Mouse (Mus musculus): ENCODE results near the gene Drc1.

The Drc1 gene

DNA sequence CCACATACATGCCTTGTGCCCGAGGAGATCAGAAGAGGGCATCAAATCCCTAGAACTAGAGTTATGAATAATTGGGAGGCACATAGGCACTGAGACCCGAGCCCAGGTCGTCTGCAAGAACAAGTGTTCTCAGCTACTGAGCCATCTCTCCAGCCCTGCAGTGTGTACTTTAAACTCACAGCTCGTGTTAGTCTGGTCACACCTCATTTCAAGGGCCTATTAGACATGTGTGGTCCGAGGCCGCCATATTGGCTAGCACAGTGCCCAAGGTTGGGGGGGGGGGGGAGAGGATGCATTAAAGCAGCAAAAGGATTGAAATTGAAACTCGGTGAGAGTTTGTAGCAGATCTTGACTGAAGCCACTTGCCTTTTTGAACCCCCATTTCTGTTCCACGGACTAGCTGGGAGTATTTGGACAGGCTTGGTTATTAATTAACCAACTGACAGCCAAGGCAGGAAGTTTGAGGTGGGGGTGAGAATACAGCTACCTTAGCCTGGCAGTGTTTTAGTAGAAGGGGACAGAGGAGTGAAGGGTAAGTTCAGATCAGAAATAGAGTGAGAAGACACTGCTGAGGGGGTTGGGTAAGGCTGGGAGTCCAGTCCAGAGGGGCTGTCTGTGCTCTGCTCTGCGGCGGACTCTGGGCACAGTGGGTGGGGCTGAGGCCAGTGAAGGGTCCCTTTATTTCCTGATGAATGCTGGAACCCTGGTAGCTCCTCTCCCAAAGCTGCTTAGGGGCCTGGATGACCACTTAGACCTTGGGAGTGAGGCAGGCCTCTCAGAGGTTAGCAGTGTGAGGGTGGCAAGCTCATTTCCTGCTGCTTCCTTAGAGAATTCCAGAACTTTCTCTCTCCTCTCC, 5.0 kb downstream of the Drc1 start:
- in situ Hi-C loops (cut with MboI, MseI): loop anchor here (10.0 kb wide), 3 partner anchors 89 to 451 kb away; no protein-coding TSS in a partner anchor

DNA sequence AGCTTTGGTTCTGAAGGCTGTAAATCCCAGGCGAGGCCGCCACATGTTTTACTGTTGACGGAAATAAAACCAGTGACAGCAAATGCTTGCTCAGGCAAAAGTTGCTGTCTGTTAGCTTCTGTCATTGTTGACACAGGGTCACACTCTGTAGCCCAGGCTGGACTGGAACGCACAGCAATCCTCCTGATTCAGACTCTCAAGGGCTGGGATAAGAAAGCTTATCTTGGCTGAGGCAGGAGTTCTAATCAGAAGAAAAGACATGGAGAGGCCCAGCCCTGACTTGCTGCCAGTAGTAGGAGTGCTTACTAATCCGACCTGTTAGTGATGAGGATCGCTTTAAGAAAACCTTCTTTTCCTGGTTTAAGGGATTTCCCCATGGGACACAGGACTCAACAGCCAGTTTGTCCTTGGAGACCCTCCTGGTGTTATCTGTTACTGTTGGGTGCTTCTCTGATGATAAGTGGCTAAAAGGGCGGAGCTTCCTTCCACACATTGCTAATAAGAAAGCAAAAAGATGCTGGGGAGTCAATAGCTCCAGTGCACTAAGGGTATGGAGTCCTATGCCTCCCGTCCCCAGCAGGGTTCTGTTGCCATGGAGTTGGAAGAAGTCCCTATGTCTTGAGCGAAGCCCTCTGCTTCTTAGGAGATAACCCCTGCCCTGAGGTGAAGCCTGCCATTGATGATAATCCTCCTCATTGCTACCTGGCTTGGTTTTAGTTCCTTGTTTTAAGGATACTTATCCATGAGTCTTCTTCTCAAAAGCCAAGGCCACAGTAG, 6.1 kb downstream of the Drc1 start:
- in situ Hi-C loops (cut with MboI, MseI): loop anchor here (10.0 kb wide), 3 partner anchors 88 to 452 kb away; no protein-coding TSS in a partner anchor

DNA sequence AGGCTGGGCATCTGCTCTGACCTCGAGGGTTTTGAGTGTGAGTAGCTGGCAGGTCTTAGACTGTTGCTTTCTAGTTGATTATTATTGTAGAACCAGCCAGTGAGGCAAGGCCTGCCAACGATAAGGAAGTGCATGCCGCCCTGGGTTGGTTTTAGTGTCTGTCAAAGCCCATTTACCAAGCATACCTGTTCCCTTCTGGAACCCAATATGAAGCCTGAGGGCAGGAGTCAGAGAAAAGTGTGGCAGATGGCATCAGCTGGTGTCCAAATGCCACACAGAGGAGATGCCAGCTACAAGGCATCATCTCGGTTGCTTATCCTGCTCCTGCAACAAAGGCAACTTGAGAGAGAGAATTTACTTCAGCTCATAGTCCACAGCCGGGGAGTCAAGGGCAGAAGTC, 59.6 kb downstream of the Drc1 start:
- in situ Hi-C loops (cut with MboI, MseI): loop anchor here (5.0 kb wide), 3 partner anchors 64 to 224 kb away; no protein-coding TSS in a partner anchor

DNA sequence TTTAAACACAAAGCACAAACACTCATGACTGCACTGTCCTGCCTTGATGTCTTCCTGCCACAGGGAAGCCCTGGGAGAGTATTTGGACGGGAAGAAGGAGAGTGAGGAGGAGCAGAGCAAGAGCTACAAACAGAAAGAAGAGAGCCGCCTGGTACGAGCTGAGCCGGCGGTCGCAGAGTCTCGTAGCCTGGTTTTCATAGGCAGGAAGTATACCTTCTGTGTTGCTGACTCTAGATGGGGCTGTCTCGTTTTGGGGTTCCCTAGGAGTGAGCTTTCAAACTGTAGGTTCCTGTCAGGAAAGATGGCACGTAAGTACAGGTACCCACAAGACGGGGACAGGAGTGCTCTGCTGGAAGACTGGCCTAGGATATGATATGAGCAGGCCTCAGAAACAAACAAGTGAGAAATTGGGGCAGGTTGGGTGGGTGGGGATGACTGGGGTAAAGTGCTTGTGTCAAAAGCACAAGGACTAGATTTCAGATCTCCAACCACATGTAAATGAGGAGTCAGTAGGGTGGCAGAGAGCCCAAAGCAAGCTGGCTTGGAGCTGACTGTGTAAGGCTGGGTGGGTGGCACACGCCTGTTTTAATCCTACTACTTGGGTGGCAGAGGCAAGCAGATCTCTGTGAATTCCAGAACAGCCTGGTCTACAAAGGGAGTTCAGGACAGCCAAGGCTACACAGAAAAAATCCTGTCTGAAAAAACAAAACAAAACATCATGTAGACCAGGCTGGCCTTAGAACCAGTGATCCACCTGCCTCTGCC, 60.6 kb downstream of the Drc1 start:
- in situ Hi-C loops (cut with MboI, MseI): loop anchor here (5.0 kb wide), 3 partner anchors 64 to 224 kb away; no protein-coding TSS in a partner anchor

DNA sequence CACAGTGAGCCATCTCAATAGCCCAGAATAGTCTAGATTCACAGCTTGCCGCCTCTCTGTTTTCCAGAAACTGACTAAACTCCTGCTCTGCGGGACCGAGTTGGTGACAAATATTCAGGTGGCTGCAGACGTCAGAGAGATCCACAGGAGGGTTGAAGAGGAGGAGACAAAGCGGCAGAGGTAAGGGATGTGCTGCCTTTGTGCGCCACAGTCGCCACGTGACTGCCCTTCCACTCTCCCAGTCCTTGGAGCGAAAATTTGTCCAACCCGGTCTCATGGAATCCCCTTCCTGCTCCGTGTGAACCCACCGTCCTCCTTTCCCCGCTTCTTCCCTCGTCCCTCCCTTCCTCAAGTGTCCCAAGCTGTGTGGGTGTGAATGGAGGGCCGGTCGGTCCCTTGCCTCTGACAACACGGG, 61.4 kb downstream of the Drc1 start:
- in situ Hi-C loops (cut with MboI, MseI): loop anchor here (5.0 kb wide), 3 partner anchors 65 to 225 kb away; no protein-coding TSS in a partner anchor

DNA sequence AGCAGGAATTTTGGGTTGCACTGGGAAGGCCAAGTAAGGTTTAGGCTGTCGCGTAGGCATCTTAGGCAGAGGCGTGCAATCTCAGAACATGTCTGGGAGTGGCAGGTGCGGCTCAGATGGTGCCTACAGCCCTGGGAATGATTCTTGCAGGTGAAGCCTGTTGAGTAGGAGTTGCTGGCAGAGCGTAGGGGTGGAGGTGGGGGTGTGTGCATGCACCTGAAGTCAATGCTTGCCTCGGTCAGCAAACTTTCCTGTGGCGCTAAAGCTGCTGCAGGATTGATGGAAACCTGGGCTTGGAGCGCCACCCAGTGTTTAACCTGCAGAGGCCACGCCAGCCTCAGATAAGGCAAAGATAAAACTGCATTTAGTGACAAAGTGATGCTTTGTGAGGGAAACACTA, 61.9 kb downstream of the Drc1 start:
- in situ Hi-C loops (cut with MboI, MseI): loop anchor here (5.0 kb wide), 3 partner anchors 66 to 226 kb away; no protein-coding TSS in a partner anchor

DNA sequence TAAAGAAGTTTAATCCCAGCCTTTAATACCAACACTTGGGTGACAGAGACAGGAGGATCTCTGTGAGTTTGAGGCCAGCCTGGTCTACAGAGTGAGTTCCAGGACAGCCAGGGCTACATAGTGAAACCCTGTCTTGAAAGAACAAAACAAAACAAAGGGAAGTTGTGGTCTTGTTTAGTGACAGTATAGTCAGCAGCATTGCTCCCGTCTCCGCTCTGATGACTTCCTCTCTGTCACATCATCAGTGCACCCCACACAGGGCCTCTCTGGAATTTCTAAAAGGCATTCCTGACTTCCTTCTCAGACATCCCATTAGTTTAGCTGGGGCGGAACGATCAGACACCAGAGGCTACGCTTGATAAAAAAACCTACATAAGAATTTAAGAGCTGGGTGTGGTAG, 62.7 kb downstream of the Drc1 start:
- in situ Hi-C loops (cut with MboI, MseI): loop anchor here (5.0 kb wide), 3 partner anchors 67 to 227 kb away; no protein-coding TSS in a partner anchor

DNA sequence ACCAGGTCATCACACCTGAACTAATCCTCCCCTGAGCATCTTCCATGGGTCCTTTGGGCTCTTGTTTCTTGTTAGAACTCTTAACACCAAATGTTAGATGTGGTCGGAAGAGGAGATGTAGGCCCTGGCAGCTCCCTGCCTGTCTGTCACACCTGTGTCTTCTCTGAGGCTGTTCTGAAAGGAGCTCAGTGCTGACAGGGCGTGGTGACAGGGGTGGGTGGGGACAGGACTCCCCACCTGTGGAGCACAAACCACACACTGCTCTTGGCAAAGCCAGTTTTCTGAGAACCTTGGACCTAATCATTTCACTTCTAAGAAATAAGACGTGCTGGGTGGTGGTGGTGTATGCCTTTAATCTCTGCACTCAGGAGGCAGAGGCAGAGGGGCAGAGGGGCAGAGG, 72.4 kb downstream of the Drc1 start:
- in situ Hi-C loops (cut with MboI, MseI): no loop called here

DNA sequence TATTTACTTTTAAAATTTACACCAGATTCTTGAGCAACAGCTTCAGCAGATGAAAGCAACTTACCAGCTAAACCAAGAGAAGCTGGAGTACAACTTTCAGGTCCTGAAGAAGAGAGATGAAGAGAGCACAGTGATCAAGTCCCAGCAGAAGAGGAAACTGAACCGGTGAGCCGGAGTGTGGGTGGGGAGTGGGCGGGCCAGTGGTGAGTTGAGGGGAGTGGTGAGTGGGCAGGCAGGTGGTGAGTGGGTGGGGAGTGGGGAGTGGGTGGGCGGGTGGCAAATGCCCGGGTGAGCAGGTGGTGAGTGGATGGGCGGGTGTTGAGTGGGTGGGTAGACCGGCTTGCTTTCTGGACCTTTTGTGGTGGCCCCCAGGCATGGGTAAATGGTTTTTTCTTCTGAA, 73.9 kb downstream of the Drc1 start:
- in situ Hi-C loops (cut with MboI, MseI): no loop called here

DNA sequence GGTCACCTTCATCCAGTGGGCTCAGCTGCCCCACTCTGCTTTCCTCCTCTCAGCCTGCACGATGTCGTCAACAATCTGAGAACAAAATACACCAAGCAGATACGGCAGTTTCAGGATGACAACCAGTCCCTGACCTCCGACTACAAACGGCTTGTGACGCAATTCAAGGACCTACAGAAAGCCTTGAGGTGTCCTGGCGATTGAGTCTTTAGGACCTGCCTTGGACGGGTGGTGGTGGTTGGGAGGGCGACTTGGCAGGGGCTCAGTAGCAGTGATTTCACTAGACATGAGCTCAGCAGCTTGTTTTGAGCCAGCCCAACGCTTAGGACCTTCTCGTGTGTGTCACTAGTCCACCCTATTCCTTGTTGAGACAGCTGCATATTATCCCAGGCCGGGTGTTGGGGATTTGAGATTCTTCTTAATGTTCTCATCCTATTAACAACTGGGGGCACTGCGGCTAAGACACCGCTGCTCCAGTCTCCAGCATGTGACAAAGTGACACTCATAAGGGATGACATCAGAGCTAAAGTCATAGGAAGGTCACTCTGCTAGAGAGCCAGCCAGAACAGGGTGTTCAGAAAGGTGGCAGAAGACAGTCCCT, 74.5 kb downstream of the Drc1 start:
- in situ Hi-C loops (cut with MboI, MseI): no loop called here

DNA sequence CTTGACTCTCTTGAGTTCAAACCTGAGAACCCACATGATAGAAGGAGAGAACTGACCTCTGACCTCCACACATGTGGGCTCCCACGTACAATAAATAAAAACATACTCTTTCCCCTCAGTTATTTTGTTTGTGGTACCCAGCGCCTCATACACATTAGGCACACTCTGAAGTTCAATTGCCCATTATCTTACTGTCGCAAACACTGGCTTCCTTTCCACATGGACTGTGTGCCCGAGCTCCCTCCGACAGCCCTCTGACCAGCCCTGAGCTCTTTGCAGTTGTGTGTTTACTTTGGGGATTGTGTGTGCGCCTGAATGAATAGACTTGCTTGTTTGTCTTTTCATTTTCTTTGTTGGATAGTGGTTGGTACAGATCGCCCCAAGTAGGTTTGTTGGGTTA, 75.5 kb downstream of the Drc1 start:
- in situ Hi-C loops (cut with MboI, MseI): no loop called here

DNA sequence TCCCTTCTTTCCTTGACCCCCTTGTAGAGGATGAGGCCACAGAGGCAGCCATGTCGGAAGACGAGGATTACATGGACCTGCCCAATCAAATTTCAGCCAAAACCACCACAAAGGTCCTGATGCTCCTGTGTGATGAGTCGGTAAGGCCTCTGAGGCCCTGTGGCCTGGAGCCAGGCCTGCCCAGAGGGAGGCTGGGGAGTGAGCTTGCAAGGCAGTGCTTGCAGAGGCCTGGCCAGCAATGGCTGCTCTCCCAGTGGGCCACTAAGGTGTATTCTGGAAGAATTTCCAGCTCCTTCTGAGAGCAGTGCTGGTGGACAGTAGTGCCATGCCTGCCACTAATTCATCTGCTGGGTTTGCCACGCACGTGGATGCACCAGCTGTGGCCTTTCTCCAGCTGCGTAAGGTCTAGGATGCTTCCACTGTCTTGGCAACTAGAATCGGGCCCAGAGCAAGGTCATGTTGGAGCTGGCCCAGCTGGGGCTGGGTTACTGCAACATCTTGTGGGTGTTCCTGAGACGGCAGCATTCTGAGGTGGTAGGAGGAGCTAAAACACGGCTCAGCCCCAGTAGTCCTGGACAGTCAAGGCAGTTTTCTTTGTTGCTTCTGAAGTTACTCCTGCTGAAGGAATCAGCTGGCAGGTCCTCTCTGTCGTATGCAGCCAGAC, 77.4 kb downstream of the Drc1 start:
- in situ Hi-C loops (cut with MboI, MseI): no loop called here

DNA sequence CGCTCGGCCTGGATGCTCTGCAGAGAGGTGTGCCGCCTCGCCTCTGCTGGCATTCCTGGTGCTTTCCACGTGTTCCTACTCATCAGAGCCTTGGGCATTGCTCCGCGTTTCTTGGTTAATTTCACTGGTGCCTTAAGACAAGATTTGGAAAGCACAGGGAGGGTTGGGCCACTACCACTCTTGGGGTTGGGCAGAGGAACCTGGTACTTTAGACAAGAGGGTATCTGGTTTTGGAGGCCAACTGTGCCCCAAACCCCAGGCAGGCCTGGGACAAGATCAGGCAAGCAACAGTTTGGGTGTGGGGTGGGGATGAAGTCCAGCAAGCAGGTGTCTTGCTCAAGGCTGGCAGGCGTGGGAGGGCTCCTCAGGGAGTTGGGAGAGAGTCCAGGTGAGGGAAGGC, 86.2 kb downstream of the Drc1 start:
- in situ Hi-C loops (cut with MboI, MseI): no loop called here

DNA sequence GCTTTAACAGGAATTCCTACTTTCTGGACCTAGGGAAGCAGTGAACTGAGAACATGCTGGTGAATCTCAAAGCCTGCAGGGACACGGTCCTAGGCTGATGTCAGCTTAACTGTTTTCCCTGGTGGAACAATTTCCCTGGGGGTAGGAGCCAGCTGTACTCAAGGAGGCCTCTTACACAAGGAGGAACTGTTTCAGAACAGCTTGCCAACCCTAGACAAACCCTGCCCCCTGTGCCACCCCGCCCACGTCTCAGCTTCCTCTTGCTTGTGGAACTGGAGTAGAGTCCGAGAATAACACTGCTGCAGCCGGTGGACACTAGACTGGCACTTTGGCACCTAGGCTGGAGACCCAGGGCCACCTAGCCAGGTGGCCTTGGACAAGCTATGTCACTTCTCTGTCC, 88.2 kb downstream of the Drc1 start:
- in situ Hi-C loops (cut with MboI, MseI): no loop called here

DNA sequence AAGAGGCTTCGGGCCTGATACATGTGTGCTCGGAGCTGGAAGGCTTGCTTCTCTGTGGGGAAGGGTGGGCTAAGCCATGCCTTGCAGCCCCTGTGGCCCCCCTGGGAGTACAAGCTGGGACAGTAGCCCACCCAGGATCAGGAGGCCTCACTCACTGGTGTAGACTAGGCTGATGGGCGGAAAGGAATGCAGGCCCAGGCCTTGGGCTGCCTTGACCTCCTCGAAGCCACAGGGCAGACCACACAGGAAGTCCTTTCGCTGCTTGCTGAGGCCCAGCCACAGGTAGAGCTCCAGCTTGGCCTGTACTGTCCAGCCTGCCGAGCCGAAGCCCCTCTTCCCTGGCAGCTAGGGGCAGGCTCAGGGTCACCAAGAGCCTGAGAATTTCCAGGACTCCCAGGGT, 101.7 kb downstream of the Drc1 start:
- in situ Hi-C loops (cut with MboI, MseI): no loop called here

DNA sequence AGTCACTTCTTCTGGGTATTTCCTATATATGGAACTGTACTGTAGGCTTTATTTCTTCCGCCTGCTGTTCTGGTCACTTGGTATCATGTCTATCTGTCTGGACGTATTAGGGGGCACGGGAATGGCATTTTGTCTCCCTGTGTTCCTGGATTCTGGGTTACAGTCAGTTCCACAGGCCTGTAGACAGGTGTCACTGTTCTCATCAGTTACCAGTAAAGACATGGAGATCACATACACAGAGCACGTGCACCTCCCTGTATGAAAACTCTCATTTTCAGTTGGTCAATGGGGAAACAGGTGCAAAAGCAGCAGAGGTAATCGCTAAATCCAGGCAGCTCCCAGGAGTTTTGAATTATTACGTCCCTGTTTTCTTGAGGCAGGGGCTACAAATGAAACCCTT, 106.5 kb downstream of the Drc1 start:
- in situ Hi-C loops (cut with MboI, MseI): no loop called here

DNA sequence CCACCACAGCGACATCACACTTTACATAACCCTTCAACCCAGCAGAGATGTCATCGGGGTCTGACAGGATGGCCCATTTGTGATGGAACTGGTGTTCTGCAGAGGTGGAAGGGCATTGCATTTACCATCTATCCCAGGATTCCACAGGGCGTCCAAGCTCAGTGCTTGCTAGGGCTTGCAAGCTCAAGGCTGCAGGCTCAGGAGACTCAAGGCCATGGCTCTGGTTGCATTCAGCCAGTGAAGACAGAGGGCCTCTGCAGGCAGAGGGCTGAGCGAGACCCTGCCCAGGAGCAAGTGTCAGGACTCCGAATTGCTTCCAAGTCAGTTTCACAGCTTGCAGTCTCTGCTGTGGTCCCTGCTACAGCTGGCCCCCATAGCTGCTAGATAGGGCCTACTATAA, 108.6 kb downstream of the Drc1 start:
- in situ Hi-C loops (cut with MboI, MseI): no loop called here

DNA sequence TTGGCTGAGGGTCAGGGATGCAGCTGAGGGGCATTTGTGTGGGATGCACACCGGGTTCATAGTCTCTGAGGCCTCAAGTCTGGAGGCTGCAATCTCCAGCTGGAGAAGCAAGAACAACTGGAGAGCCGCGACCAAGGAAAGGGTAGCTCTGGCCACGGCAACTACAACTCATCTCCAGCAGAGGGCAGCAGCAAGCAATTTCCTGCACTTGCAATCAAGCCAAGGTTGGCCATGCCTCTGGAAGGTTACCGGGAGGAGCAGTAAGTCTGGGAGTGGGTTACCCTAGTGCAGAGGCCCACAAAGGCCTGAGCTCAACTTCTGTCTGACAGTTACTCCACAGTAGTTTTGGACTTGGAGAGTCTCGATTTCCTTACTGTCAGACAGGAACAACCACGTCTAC, 110.3 kb downstream of the Drc1 start:
- in situ Hi-C loops (cut with MboI, MseI): no loop called here

DNA sequence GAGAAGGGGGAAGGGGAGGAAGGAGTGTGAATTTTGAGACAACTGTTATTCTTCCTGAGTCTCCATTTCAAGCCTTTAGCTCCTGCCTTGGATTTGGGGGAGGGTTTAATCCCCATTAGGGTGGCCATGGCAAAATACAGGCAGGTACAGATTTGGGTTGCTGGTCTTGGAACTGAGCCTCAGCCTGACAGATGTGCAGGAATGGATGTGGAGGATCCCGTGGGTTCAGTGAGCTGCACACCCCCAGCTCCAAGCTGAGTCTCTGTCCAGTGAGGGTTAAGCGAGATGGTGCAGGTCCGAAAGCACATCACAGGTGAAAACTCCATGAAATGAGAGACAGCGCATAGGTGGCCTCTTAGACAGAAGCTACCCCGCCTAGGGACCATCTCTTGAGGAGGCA, 119.3 kb downstream of the Drc1 start:
- in situ Hi-C loops (cut with MboI, MseI): no loop called here

DNA sequence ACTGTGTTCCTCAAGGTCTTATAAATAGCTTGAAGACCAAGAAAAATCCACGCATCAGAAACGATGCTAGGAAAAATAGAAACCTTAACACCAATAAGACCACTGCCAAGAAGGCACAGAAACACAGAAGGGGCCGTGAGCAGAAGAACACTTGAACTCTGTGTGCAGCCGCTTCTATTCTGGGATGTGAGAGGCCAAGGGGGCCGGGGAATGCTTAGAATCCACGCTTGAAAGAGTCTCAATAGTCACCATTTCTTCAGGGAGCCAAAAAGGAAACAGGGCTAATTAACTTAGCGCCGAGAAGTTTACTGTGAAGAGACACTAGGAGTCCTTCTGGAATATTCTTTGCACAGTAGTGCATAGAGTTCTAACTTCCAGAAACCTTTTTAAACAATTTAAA, 120.0 kb downstream of the Drc1 start:
- in situ Hi-C loops (cut with MboI, MseI): no loop called here

DNA sequence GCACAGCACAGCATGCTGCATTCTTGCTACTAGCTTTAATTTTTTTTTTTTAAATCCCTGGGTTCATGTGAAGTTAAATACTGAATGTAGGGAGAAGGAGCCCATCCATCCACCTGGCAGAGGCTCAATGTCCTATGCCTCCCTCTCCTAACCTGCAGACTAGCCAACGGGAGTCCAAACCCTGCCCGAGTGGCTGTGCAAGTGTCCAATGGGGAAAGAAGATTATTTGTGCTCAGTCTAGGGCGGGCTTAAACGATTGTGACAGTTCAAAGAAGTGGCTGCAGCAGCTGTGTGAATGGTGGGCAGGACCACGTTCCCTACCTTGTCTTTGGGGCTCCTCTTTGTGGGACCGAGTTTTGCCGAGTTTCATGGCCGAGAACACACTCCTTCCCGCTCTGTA, 125.7 kb downstream of the Drc1 start:
- in situ Hi-C loops (cut with MboI, MseI): no loop called here

Measured in T-helper 1 cell (primary cell).